Mouse (Mus musculus) liver, embryonic 14.5 days (tissue): Measurements from ENCODE around the gene Cmtr1. TPM values are rescaled to one million over a fixed set of nuclear protein-coding genes. Genes with fewer than 3 reads are reported as not detected.
A peak's percentile ranks its signal among the peaks of the same experiment; 100 is the strongest.
"Not testable (repeated sequence)": the region's sequence is repeated elsewhere in the genome, so short reads cannot be mapped to it uniquely, and the experiment has no call there.

ENCODE experiments used
- ATAC-seq: fragments of 200-750 bp; cut with Nextera tagmentation; 2 replicates; pipeline ENCODE4 v1.8.0; 2017; ENCODE audit warnings: moderate number of reproducible peaks, mild to moderate bottlenecking, moderate library complexity; ENCODE audit not compliant: insufficient read depth
- DNase-seq, 3 experiments: peaks; one replicate each; pipeline ENCODE4 v3.0.0-alpha.2; 2012 to 2013; ENCODE audit warnings: low read depth in 3 of 3, low spot score in 3 of 3
- H3K27ac ChIP-seq: fragments of 300-500 bp; sonication (generic); 2 replicates; pipeline ENCODE4 v1.5.1; 2014; ENCODE audit warnings: moderate library complexity, mild to moderate bottlenecking, control low read depth, inconsistent platforms
- H3K27me3 ChIP-seq: fragments of 300-500 bp; sonication (generic); 2 replicates; pipeline ENCODE4 v1.6.1; 2014; ENCODE audit warnings: mild to moderate bottlenecking, low read length, moderate library complexity; ENCODE audit not compliant: control insufficient read depth, insufficient read depth
- H3K36me3 ChIP-seq: fragments of 300-500 bp; sonication (generic); replicated peaks from 2 replicates; pipeline ENCODE4 v1.6.1; 2014; ENCODE audit warnings: low read depth; ENCODE audit not compliant: control insufficient read depth, insufficient read depth
- H3K4me1 ChIP-seq, 2 experiments: fragments of 200-500 bp in 1 of 2; fragments of 300-500 bp in 1 of 2; sonication (generic) in 1 of 2; replicated peaks; 2 replicates each; pipeline ENCODE4 v1.6.1; 2012 to 2014; ENCODE audit warnings: antibody characterized with exemption in 1 of 2, inconsistent platforms in 1 of 2, low read length in 1 of 2; ENCODE audit not compliant: control insufficient read depth in 2 of 2, insufficient read depth in 2 of 2
- H3K4me2 ChIP-seq: fragments of 300-500 bp; sonication (generic); 2 replicates; pipeline ENCODE4 v1.6.1; 2014; ENCODE audit warnings: low read depth, mild to moderate bottlenecking, control low read depth, moderate library complexity
- H3K4me3 ChIP-seq, 2 experiments: fragments of 200-500 bp in 1 of 2; fragments of 300-500 bp in 1 of 2; sonication (generic) in 1 of 2; 2 replicates each; pipeline ENCODE4 v1.5.1; 2012 to 2014; ENCODE audit warnings: low read depth in 2 of 2, low read length in 2 of 2, mild to moderate bottlenecking in 2 of 2, control low read depth in 1 of 2, inconsistent platforms in 1 of 2, moderate library complexity in 1 of 2; ENCODE audit not compliant: insufficient read depth in 1 of 2
- H3K9ac ChIP-seq: fragments of 300-500 bp; sonication (generic); replicated peaks from 2 replicates; pipeline ENCODE4 v1.6.1; 2014; ENCODE audit warnings: mild to moderate bottlenecking, control low read depth, moderate library complexity
- H3K9me3 ChIP-seq: fragments of 300-500 bp; sonication (generic); 2 replicates; pipeline ENCODE4 v1.6.1; 2016; ENCODE audit warnings: low read length, mixed read lengths; ENCODE audit not compliant: control insufficient read depth
- CTCF ChIP-seq: IDR thresholded peaks from 2 replicates; pipeline ENCODE4 v1.5.1; 2016; ENCODE audit warnings: antibody characterized with exemption, low read depth, control low read depth
- EP300 ChIP-seq: IDR thresholded peaks from 2 replicates; pipeline ENCODE4 v1.6.1; 2016; ENCODE audit warnings: antibody characterized with exemption, low read depth
- WGBS: fragments of 180-500 bp; shearing (Covaris S2); extraction: QIAGEN DNeasy Blood & Tissue Kit; methylation state at CpG from one replicate; pipeline ENCODE4 v1.1.7; 2014; ENCODE audit not compliant: insufficient replicate concordance; 5-methylcytosine and 5-hydroxymethylcytosine counted together
- polyA plus RNA-seq, 2 experiments: library from polyadenylated mRNA; depleted of rRNA in 1 of 2; stranded (reverse) in 1 of 2; unstranded in 1 of 2; fragments of >200 nt; fragmentation: Nextera tagmentation in 1 of 2; extraction: Ambion mirVana in 1 of 2; gene quantifications; 2 replicates each; pipeline versions ENCODE4 v1.2.1 to v1.2.3; 2012 to 2014

Cmtr1 gene
- polyA plus RNA-seq, 2 experiments = 14.9 to 55.9 TPM

- H3K4me2 ChIP-seq = no peak overlapping the region
- TF ChIP-seq EP300 = no peak
- TF ChIP-seq CTCF = no peak
- no peaks in the 10 kb centered on the region for H3K36me3 ChIP-seq
- 76% methylated on average over 19 of the region's 19 CpGs for WGBS
- H3K27ac ChIP-seq = no peak overlapping the region
- ATAC-seq (no peak), DNase-seq (no peak)
- H3K4me3 ChIP-seq = no peak overlapping the region
- no peaks in the 10 kb centered on the region for H3K9me3 ChIP-seq
- peaks cover 4 to 11% of the 10 kb centered on the region in 2 experiments for H3K4me1 ChIP-seq
- no peak overlapping the region for H3K9ac ChIP-seq
- no peaks in the 10 kb centered on the region for H3K27me3 ChIP-seq
Measured at GRCm38 (mm10) chr17:29711076-29711744, 50.8 kb downstream of the Cmtr1 start.

- H3K9ac ChIP-seq = no peak overlapping the region
- H3K4me2 ChIP-seq = no peak overlapping the region
- DNase-seq (no peak), ATAC-seq (no peak)
- H3K4me1 ChIP-seq = peaks cover 6 to 14% of the 10 kb centered on the region in 2 experiments
- H3K9me3 ChIP-seq = no peaks in the 10 kb centered on the region
- H3K27ac ChIP-seq = no peak overlapping the region
- no peak overlapping the region for H3K4me3 ChIP-seq
- no peaks in the 10 kb centered on the region for H3K36me3 ChIP-seq
- WGBS = 74% methylated on average over 8 of the region's 8 CpGs
- TF ChIP-seq EP300 (no peak), CTCF (no peak)
- H3K27me3 ChIP-seq = no peaks in the 10 kb centered on the region
Measured at GRCm38 (mm10) chr17:29711745-29712431, 51.5 kb downstream of the Cmtr1 start.

DNA sequence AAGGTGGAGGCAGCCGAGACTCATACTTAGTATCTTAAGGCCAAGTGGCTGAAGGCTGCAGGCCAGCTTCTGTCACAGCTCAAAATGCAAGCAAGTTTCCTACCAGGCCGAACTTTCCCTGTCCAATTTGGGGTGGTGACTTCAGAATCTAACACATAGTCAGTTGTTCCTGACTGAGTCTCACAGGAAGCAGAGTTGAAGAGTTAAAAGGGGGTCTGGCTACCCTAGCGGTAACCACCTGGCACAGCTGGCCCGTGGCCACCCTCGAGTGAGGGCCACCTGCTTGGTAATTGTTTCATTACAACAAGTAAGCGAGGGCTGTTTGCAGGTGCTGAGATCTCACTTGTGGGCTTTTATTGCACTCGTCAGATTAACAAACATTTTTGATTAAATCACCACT lies 52.2 kb downstream of the Cmtr1 start:
- DNase-seq (no peak), ATAC-seq (no peak)
- TF ChIP-seq CTCF = no peak
- TF ChIP-seq EP300 = no peak
- H3K9ac ChIP-seq = no peak overlapping the region
- no peaks in the 10 kb centered on the region for H3K27me3 ChIP-seq
- 73% methylated on average over 7 of the region's 7 CpGs for whole genome bisulfite sequencing
- H3K27ac ChIP-seq = no peak overlapping the region
- peaks cover 10 to 18% of the 10 kb centered on the region in 2 experiments for H3K4me1 ChIP-seq
- H3K4me3 ChIP-seq = no peak overlapping the region
- H3K4me2 ChIP-seq = no peak overlapping the region
- no peaks in the 10 kb centered on the region for H3K36me3 ChIP-seq
- H3K9me3 ChIP-seq = no peaks in the 10 kb centered on the region

GRCm38 (mm10) chr17:29713734-29714133 lies 53.3 kb downstream of the Cmtr1 start:
- 82% methylated on average over 4 of the region's 4 CpGs for WGBS
- peaks cover 10 to 16% of the 10 kb centered on the region in 2 experiments for H3K4me1 ChIP-seq

GRCm38 (mm10) chr17:29716732-29717445 lies 56.5 kb downstream of the Cmtr1 start, which contains the start of gene Ccdc167:
Gene Ccdc167, minus strand, starts transcription at chr17:29717044.
- peak within 1 kb of the TSS; percentile 78 for H3K9ac ChIP-seq
- peak; percentile 91 to 93 (median 92) for DNase-seq
- peak within 1 kb of the TSS; percentile 73 to 91 for H3K4me3 ChIP-seq
- H3K27ac ChIP-seq = no peak within 1 kb of the TSS
- no peak for TF ChIP-seq EP300
- TF ChIP-seq CTCF = no peak
- H3K9me3 ChIP-seq = no peaks in the 10 kb centered on the region
- no peaks in the 10 kb centered on the region for H3K36me3 ChIP-seq
- peaks cover 10 to 14% of the 10 kb centered on the region in 2 experiments for H3K4me1 ChIP-seq
- 4% methylated on average over 41 of the region's 41 CpGs for WGBS
- no peaks in the 10 kb centered on the region for H3K27me3 ChIP-seq
- peak; percentile 94 for ATAC-seq
- H3K4me2 ChIP-seq = peak within 1 kb of the TSS; percentile 88

More at GRCm38 (mm10) chr17:29713734-29714133, 53.3 kb downstream of the Cmtr1 start:
- not testable (repeated sequence) for H3K27me3 ChIP-seq, H3K4me2 ChIP-seq, H3K9ac ChIP-seq, DNase-seq, H3K36me3 ChIP-seq, H3K4me3 ChIP-seq, ATAC-seq, H3K9me3 ChIP-seq, H3K27ac ChIP-seq
